Mouse (Mus musculus) embryonic facial prominence, embryonic 14.5 days (tissue): ENCODE data around the gene Sipa1. TPM values are rescaled to one million over a fixed set of nuclear protein-coding genes. Genes with fewer than 3 reads are reported as not detected.

Source experiments
- ATAC-seq: fragments of 200-750 bp; cut with Nextera tagmentation; 2 replicates; pipeline ENCODE4 v1.8.0; 2017; ENCODE audit warnings: low read depth, moderate number of reproducible peaks, moderate TSS enrichment
- DNase-seq: peaks from one replicate; pipeline ENCODE4 v3.0.0-alpha.2; 2015; ENCODE audit warnings: low spot score
- H3K27ac ChIP-seq: fragments of 300-500 bp; sonication (generic); replicated peaks from 2 replicates; pipeline ENCODE4 v1.5.1; 2014; ENCODE audit warnings: low read depth, mild to moderate bottlenecking, low read length, moderate library complexity
- H3K27me3 ChIP-seq: fragments of 300-500 bp; sonication (generic); replicated peaks from 2 replicates; pipeline ENCODE4 v1.6.1; 2014; ENCODE audit warnings: low read length; ENCODE audit not compliant: control insufficient read depth, insufficient read depth
- H3K36me3 ChIP-seq: fragments of 300-500 bp; sonication (generic); 2 replicates; pipeline ENCODE4 v1.6.1; 2014; ENCODE audit warnings: low read length, mixed read lengths; ENCODE audit not compliant: control insufficient read depth, insufficient read depth
- H3K4me1 ChIP-seq: fragments of 300-500 bp; sonication (generic); 2 replicates; pipeline ENCODE4 v1.6.1; 2014; ENCODE audit warnings: antibody characterized with exemption, low read length; ENCODE audit not compliant: control insufficient read depth, insufficient read depth
- H3K4me2 ChIP-seq: fragments of 300-500 bp; sonication (generic); 2 replicates; pipeline ENCODE4 v1.6.1; 2014; ENCODE audit warnings: low read depth, mild to moderate bottlenecking, low read length, moderate library complexity, mixed read lengths
- H3K4me3 ChIP-seq: fragments of 300-500 bp; sonication (generic); 2 replicates; pipeline ENCODE4 v1.5.1; 2014; ENCODE audit warnings: low read depth, mild to moderate bottlenecking, low read length
- H3K9ac ChIP-seq: fragments of 300-500 bp; sonication (generic); 2 replicates; pipeline ENCODE4 v1.6.1; 2014; ENCODE audit warnings: low read depth, mild to moderate bottlenecking, low read length, moderate library complexity, mixed read lengths
- H3K9me3 ChIP-seq: fragments of 300-500 bp; sonication (generic); 2 replicates; pipeline ENCODE4 v1.6.1; 2016; ENCODE audit warnings: low read length; ENCODE audit not compliant: control insufficient read depth
- WGBS: fragments of 180-500 bp; shearing (Covaris S2); extraction: QIAGEN DNeasy Blood & Tissue Kit; methylation state at CpG from one replicate; pipeline ENCODE4 v1.1.7; 2014; 5-methylcytosine and 5-hydroxymethylcytosine counted together
- polyA plus RNA-seq: library from polyadenylated mRNA; unstranded; fragments of >200 nt; fragmentation: Nextera tagmentation; extraction: Ambion mirVana; gene quantifications from 2 replicates; pipeline ENCODE4 v1.2.1, GENCODE M21; 2014

Gene Sipa1
- polyA plus RNA-seq = 24.4 and 26.6 TPM in 2 replicates

DNA sequence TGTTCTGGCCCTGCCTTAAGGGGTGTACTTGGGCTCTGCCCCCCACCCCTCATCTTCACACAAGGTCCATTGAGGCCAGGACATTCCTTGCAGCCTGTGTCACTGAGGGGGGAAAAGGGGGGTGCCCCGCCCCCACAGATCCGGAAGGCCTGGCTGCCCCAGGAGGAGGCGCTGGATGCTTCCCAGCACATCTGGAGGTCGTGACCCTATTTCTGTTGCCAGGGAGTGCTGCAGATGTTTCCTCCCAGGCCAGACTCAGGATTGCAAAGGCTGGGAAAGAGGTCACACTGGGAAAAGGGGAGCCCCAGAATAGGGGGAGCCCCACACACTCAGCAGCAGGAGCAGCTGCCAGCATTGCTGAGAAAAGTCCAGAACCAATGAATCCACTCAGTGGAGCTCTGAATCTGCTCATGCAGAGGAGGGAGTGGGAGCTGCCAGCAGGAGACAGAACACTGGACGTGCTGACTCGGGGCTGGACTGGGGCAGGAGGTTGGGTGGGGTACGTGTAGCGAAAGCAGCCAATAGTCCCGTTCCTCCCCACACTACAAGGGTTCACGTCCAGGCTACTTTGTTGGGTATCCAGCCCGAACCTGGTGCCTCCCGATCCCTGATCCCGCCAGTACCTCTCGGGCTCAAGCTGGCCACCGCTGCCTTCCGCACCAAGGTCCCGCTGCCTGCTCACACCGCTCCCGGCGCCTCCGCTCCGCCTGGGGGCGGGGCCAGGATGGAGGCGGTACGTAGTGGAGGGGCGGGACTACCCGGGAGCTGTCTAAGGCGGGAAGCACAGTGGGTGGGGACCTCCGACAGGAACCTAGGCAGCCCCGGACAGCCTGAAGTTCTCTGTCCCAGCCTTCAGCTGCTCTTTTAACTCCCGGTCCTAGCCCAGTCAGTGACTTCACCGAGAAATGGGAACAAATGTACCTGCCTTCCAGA, at the start of gene Sipa1:
Gene Sipa1 (minus strand): TSS at position 727 of the 933 bp plus-strand sequence.
- ATAC-seq (peak; percentile 95), DNase-seq (peak; percentile 94)
- Histone ChIP-seq H3K9ac (peak within 1 kb of the TSS; percentile 67), H3K36me3 (peaks cover 43% of the 10 kb centered on the region), H3K27ac (peak within 1 kb of the TSS; percentile 88), H3K9me3 (no peaks in the 10 kb centered on the region), H3K27me3 (no peaks in the 10 kb centered on the region), H3K4me3 (peak within 1 kb of the TSS; percentile 52), H3K4me2 (peak within 1 kb of the TSS; percentile 70), H3K4me1 (0 out of 2 replicates have a peak, but pooled peaks cover 3% of the 10 kb centered on the region)
- 2% methylated on average over 21 of the region's 32 CpGs for WGBS

DNA sequence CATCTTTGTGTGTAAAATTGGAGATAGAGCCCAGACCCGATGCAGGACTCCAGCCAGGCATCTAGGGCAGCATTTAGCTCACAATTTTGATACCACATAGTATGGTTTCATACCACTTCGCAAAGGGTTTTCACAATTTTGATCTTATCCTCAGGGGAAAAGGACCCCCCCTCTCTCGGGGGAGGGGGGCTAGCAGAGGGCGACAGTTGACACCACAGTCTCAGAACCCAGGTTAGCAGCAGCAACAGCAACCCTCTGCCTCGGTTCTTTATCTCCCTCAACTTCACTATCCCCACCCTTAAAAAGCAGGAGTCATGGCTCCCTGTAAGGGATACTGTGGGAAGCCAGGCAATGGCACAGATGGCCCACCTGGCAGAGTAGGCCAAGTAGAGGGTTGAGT, 49.7 kb upstream of the Sipa1 start:
- Histone ChIP-seq H3K9me3 (no peaks in the 10 kb centered on the region), H3K36me3 (peaks cover 62% of the 10 kb centered on the region), H3K4me3 (no peak overlapping the region), H3K27ac (peak overlapping the region; percentile 53), H3K4me1 (peaks cover 11% of the 10 kb centered on the region; the same call in 1 of the 2 replicates), H3K4me2 (no peak overlapping the region), H3K27me3 (no peaks in the 10 kb centered on the region), H3K9ac (no peak overlapping the region)
- 61% methylated on average over 5 of the region's 5 CpGs for WGBS
- DNase-seq = no peak
- ATAC-seq = no peak

DNA sequence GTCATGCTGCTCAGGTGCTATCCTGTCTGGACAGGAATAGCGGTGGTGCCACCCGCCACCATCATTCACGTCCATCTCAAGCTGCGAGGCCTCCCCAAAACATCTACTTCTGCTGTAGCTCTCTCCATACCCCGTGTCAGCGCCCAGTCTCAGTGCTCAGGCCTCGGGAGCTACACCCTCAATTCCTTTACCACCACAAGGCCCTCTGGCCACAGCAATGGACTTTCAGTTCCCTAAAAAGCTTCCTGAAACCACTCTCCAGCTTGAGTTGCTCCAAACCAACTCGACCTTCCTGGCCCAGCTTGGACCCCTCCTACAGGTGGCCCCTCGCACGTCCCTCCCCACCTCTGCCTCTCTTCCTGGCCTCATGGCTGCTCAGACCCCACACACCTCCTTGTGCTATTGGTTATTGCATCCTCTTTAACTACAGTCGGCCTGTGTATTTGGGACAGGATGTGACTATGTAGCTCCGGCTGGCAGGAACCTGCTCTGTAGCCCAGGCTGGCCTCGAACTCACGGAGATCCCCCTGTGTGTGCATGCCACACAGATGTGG, 48.5 kb upstream of the Sipa1 start:
- Histone ChIP-seq H3K4me1 (peaks cover 11% of the 10 kb centered on the region; the same call in 1 of the 2 replicates), H3K9ac (no peak overlapping the region), H3K27ac (no peak overlapping the region), H3K27me3 (no peaks in the 10 kb centered on the region), H3K9me3 (no peaks in the 10 kb centered on the region), H3K4me2 (no peak overlapping the region), H3K36me3 (peaks cover 74% of the 10 kb centered on the region), H3K4me3 (no peak overlapping the region)
- 93% methylated on average over 14 of the region's 14 CpGs for WGBS
- DNase-seq (no peak), ATAC-seq (no peak)

DNA sequence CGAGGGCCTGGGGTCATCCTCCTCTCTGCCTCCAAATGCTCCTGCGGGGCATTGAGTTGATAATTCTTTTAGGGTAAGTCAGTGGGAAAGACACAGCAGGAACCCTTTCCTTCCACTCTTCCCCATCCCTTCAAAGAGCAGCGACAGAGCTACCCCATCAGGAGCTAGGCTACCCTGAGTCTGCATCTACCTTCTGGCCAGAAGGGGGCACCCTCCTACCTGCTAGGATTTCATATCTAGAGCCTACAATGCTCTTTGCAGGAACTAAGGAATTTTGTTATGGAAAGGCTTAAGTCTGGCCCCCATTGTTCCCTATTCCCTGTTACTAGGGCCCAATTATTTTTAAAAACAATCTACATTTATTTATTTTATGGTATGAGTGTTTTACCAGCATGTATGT, 47.7 kb upstream of the Sipa1 start:
- WGBS = 23% methylated on average over 3 of the region's 3 CpGs
- no peaks in the 10 kb centered on the region for H3K27me3 ChIP-seq
- H3K9ac ChIP-seq = no peak overlapping the region
- DNase-seq = peak; percentile 73
- no peak; the same call in 1 of the 2 replicates for ATAC-seq
- peaks cover 11% of the 10 kb centered on the region; the same call in 1 of the 2 replicates for H3K4me1 ChIP-seq
- no peak overlapping the region for H3K27ac ChIP-seq
- H3K4me2 ChIP-seq = no peak overlapping the region
- peaks cover 74% of the 10 kb centered on the region for H3K36me3 ChIP-seq
- no peak overlapping the region for H3K4me3 ChIP-seq
- H3K9me3 ChIP-seq = no peaks in the 10 kb centered on the region

DNA sequence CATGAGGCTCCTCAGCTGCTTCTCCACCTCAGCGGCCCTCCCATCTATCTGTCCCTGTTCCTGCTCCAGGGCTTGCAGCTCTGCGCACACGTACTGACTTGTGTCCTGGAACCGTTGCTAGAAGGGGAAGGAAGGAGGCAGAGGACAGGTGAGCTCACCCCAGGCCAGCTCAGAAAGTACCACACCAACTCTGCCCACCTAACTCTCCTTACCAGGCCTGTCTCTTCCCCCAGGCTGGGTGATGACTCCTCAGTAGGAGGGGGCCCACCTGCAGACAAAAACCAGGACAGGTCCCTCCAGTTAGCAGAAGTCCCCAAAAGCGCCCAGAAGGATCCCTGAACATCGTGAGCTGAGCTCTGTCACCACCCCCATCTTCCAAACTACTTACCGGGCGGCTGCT, 47.1 kb upstream of the Sipa1 start:
- no peak overlapping the region for H3K4me2 ChIP-seq
- ATAC-seq (no peak), DNase-seq (no peak)
- peaks cover 73% of the 10 kb centered on the region for H3K36me3 ChIP-seq
- H3K9me3 ChIP-seq = no peaks in the 10 kb centered on the region
- WGBS = 77% methylated on average over 8 of the region's 8 CpGs
- H3K9ac ChIP-seq = no peak overlapping the region
- peaks cover 11% of the 10 kb centered on the region; the same call in 1 of the 2 replicates for H3K4me1 ChIP-seq
- H3K4me3 ChIP-seq = no peak overlapping the region
- no peaks in the 10 kb centered on the region for H3K27me3 ChIP-seq
- no peak overlapping the region for H3K27ac ChIP-seq

DNA sequence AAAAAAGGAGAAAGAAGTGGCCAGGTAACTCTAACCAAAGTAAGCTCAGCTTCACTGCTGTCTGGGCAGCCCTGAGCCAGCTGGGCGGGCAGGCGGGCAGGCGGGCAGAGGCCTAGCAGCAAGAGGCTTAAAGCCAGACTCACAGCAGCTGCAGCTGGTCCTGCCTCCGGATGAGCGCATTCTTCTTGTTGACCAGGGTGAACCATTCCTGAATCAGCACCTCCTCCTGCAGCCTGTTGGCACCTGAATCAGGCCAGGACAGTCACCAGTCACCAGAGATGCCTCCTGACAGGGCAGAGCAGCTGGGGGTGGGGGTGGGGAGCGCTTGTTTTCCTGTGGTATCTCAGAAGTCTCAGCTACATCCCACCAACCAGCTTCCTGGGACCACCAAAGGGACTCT, 46.6 kb upstream of the Sipa1 start:
- Histone ChIP-seq H3K9ac (no peak overlapping the region), H3K27me3 (no peaks in the 10 kb centered on the region), H3K4me1 (peaks cover 11% of the 10 kb centered on the region), H3K36me3 (peaks cover 69% of the 10 kb centered on the region), H3K9me3 (no peaks in the 10 kb centered on the region), H3K4me3 (no peak overlapping the region), H3K4me2 (no peak overlapping the region), H3K27ac (no peak overlapping the region)
- ATAC-seq = no peak
- no peak for DNase-seq
- WGBS = 84% methylated on average over 6 of the region's 6 CpGs

DNA sequence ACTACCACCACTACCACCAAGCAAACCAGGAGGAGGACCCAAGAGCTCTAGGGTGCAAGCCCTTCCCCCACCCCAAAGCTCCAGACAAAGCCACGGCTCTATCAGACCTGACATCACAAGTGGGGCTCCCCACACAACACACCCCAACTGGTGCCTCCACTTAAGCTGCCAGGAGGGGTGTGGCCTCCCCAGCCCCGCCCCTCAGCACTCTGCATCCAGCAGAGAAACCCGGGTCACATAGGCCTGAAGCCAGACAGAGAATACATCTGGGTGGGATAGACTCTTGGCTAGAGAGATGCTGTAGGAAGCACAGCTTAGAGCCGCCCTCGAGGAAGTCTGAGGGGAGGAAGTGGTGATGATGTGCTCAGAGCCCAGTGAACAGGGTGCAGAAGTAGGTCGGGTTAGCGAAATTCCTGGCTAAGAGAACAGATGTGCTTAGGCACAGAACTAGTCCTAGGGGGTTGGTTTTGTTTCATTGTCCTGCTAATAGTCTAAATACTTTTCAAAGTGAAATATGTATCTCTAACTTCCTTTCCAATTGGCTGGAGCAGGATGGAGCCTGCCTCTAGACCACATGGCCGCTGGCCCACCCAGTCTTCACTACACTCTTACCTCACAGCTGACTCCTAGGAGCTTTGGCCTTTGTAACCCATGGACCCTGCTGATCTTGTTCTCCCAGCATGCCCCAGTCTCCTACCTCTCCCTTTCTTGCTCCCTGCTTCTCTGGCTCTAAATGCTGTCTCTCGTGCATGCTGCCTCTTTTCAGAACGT, 41.5 kb upstream of the Sipa1 start:
- 0 out of 2 replicates have a peak overlapping the region, but pooled peaks have one; percentile 38 for H3K9ac ChIP-seq
- ATAC-seq (peak; percentile 69), DNase-seq (peak; percentile 78)
- H3K27me3 ChIP-seq = no peaks in the 10 kb centered on the region
- H3K9me3 ChIP-seq = no peaks in the 10 kb centered on the region
- H3K4me2 ChIP-seq = peak overlapping the region; percentile 1; the same call in 1 of the 2 replicates
- 30% methylated on average over 10 of the region's 10 CpGs for WGBS
- H3K4me3 ChIP-seq = no peak overlapping the region
- no peaks in the 10 kb centered on the region; the same call in 1 of the 2 replicates for H3K4me1 ChIP-seq
- H3K27ac ChIP-seq = peak overlapping the region; percentile 72
- peaks cover 71% of the 10 kb centered on the region for H3K36me3 ChIP-seq

DNA sequence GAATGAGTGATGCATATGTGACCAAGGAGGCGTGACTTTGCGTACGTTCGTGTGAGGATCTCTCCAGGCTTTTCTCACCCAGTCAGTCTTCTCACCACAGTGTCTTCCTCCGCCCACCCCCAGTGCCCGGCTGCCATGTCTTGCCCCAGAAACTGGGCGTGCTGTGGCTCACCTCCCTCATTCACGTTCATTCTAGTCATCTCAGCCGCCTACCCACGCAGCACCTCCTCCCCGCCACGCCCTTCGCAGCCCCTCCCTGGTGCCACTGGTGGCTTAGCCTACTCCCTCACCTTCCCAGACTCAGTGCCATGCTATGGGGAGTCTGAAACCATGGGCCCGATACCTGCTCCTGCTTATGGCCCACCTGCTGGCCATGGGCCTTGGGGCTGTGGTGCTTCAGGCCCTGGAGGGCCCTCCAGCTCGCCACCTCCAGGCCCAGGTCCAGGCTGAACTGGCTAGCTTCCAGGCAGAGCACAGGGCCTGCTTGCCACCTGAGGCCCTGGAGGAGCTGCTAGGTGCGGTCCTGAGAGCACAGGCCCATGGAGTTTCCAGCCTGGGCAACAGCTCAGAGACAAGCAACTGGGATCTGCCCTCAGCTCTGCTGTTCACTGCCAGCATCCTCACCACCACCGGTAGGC, 40.8 kb upstream of the Sipa1 start, which contains the start of gene Kcnk7:
Gene Kcnk7 (plus strand): TSS at position 205 of the 638 bp plus-strand sequence.
- no peaks in the 10 kb centered on the region for H3K9me3 ChIP-seq
- H3K27ac ChIP-seq = peak within 1 kb of the TSS; percentile 72
- peaks cover 73% of the 10 kb centered on the region for H3K36me3 ChIP-seq
- H3K4me3 ChIP-seq = no peak within 1 kb of the TSS
- 72% methylated on average over 17 of the region's 17 CpGs for WGBS
- no peak for DNase-seq
- H3K4me2 ChIP-seq = peak within 1 kb of the TSS; percentile 1; the same call in 1 of the 2 replicates
- ATAC-seq = no peak
- H3K27me3 ChIP-seq = no peaks in the 10 kb centered on the region
- no peaks in the 10 kb centered on the region; the same call in 1 of the 2 replicates for H3K4me1 ChIP-seq
- 0 out of 2 replicates have a peak within 1 kb of the TSS, but pooled peaks have one; percentile 38 for H3K9ac ChIP-seq
